Mouse (Mus musculus) midbrain, postnatal 0 days (tissue): ENCODE results near the gene Robo1. TPM values are rescaled to one million over a fixed set of nuclear protein-coding genes. Genes with fewer than 3 reads are reported as not detected.

Experiments used
- ATAC-seq: fragments of 200-750 bp; cut with Nextera tagmentation; 2 replicates; pipeline ENCODE4 v1.8.0; 2017; ENCODE audit warnings: moderate number of reproducible peaks, mild to moderate bottlenecking, moderate TSS enrichment, moderate library complexity; ENCODE audit not compliant: low FRiP score
- DNase-seq: peaks from one replicate; pipeline ENCODE4 v3.0.0-alpha.2; 2015; ENCODE audit warnings: low spot score
- H3K27ac ChIP-seq: fragments of 300-500 bp; sonication (generic); 2 replicates; pipeline ENCODE4 v1.5.1; 2014; ENCODE audit warnings: low read depth, mild to moderate bottlenecking, low read length, mixed read lengths
- H3K27me3 ChIP-seq: fragments of 300-500 bp; sonication (generic); 2 replicates; pipeline ENCODE4 v1.6.1; 2014; ENCODE audit warnings: low read length, control low read depth, mixed read lengths; ENCODE audit not compliant: insufficient read depth
- H3K36me3 ChIP-seq: fragments of 300-500 bp; sonication (generic); 2 replicates; pipeline ENCODE4 v1.6.1; 2014; ENCODE audit warnings: low read length, control low read depth, mixed read lengths; ENCODE audit not compliant: insufficient read depth
- H3K4me1 ChIP-seq: fragments of 300-500 bp; sonication (generic); 2 replicates; pipeline ENCODE4 v1.6.1; 2014; ENCODE audit warnings: mild to moderate bottlenecking, control low read depth, antibody characterized with exemption, low read length, mixed read lengths; ENCODE audit not compliant: insufficient read depth
- H3K4me2 ChIP-seq: fragments of 300-500 bp; sonication (generic); 2 replicates; pipeline ENCODE4 v1.6.1; 2014; ENCODE audit warnings: low read depth, mild to moderate bottlenecking, low read length, mixed read lengths; ENCODE audit not compliant: poor library complexity, severe bottlenecking
- H3K4me3 ChIP-seq: fragments of 300-500 bp; sonication (generic); 2 replicates; pipeline ENCODE4 v1.5.1; 2014; ENCODE audit warnings: low read depth, mild to moderate bottlenecking, low read length, moderate library complexity
- H3K9ac ChIP-seq: fragments of 300-500 bp; sonication (generic); replicated peaks from 2 replicates; pipeline ENCODE4 v1.6.1; 2014; ENCODE audit warnings: mild to moderate bottlenecking, low read length, moderate library complexity, mixed read lengths; ENCODE audit not compliant: poor library complexity, severe bottlenecking
- H3K9me3 ChIP-seq: fragments of 300-500 bp; sonication (generic); 2 replicates; pipeline ENCODE4 v1.6.1; 2016; ENCODE audit warnings: low read length, control low read depth
- CTCF ChIP-seq: IDR thresholded peaks from 2 replicates; pipeline ENCODE4 v1.5.1; 2016; ENCODE audit warnings: antibody characterized with exemption, mild to moderate bottlenecking
- WGBS: fragments of 180-500 bp; shearing (Covaris S2); extraction: QIAGEN DNeasy Blood & Tissue Kit; methylation state at CpG from one replicate; pipeline ENCODE4 v1.1.7; 2014; 5-methylcytosine and 5-hydroxymethylcytosine counted together
- polyA plus RNA-seq: library from polyadenylated mRNA; unstranded; fragments of >200 nt; fragmentation: Nextera tagmentation; extraction: Ambion mirVana; gene quantifications from 2 replicates; pipeline ENCODE4 v1.2.1, GENCODE M21; 2015
- total RNA-seq: library from RNA; depleted of rRNA; stranded (reverse); fragments of >200 nt; gene quantifications from 2 replicates; pipeline ENCODE4 v1.2.3, GENCODE M21; 2014

The Robo1 gene
- total and polyA plus RNA-seq, 2 experiments from 2014 or later: 31.4 to 96.1 TPM

DNA sequence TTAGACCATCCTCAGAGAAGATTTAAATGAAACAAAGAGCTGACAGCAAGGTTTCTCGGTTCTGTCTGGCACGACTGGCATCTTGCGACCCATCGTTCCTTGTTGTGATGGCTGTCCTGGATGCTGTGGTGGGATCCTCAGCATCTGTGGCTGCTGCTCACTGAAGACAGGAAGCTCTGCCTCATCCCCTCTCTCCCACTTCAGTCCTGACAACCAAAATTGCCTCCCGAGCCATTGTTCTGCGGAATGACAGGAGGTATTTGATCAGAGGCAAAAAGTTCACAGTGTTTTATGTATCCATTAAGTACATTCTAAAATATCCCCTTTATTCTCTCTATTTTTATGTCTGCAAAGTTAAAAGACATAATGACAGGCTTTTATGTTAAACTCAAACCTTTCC is 643.9 kb downstream of the Robo1 start:
- ATAC-seq (no peak), DNase-seq (no peak)
- Histone ChIP-seq H3K9me3 (no peaks in the 10 kb centered on the region), H3K27me3 (no peaks in the 10 kb centered on the region), H3K4me2 (no peak overlapping the region), H3K4me3 (no peak overlapping the region), H3K9ac (no peak overlapping the region), H3K4me1 (no peaks in the 10 kb centered on the region), H3K36me3 (no peaks in the 10 kb centered on the region), H3K27ac (no peak overlapping the region)
- TF ChIP-seq CTCF: no peak
- WGBS: 62% methylated on average over 6 of the region's 6 CpGs

DNA sequence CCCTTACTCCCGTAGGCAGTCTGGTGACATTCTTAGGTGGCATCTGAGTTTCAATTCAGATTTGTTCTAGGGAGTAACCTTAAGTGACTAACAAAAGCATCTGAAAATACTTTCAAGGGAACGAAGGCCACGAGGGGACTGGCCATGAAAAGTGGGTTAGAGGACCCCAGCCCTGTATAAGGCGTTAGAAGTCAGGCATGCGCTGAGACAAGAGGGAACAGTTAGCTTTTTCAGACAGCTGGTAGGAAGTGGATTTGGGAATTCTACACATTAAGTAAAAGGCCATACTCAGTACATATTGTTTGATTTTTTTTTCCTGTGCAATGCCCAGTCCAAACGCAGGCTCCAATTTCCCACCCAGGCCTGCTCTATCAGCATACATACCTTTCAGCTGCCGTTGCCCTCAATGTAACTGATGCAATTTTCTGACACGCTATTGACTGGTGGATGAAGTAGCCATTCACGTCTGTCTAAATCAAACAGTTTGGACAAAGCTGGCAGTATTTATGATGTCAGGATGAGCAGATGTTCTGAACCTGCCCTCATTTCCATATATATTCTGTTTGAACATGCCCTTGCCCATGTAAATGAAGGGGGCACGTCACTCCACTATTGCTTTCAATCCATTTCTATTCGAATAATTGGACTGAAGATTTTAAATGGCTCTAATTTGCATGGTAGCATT is 651.1 kb downstream of the Robo1 start:
- ATAC-seq (no peak), DNase-seq (no peak)
- Histone ChIP-seq H3K9me3 (no peaks in the 10 kb centered on the region), H3K27me3 (no peaks in the 10 kb centered on the region), H3K4me3 (no peak overlapping the region), H3K9ac (no peak overlapping the region), H3K27ac (no peak overlapping the region), H3K36me3 (no peaks in the 10 kb centered on the region), H3K4me1 (no peaks in the 10 kb centered on the region), H3K4me2 (no peak overlapping the region)
- 44% methylated on average over 11 of the region's 11 CpGs for WGBS
- TF ChIP-seq CTCF: no peak

DNA sequence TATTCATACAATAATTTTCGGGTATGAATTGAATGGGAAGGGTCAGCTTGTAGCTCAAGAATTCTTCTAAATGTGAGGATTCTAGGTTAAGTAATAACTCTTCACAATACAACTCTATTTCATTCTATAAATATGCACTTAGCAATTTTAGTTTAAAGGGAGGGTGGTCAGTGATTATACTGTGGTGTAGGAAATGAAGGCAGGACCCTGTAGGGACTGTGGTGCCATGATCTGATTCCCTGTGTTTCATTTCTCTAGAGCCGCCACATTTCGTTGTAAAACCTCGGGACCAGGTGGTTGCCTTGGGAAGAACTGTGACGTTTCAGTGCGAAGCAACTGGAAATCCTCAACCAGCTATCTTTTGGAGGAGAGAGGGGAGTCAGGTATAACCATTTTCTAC is 651.7 kb downstream of the Robo1 start:
- H3K4me3 ChIP-seq: no peak overlapping the region
- no peak overlapping the region for H3K27ac ChIP-seq
- no peaks in the 10 kb centered on the region for H3K27me3 ChIP-seq
- WGBS: 84% methylated on average over 6 of the region's 6 CpGs
- H3K36me3 ChIP-seq: no peaks in the 10 kb centered on the region
- TF ChIP-seq CTCF: no peak
- H3K9ac ChIP-seq: no peak overlapping the region
- no peaks in the 10 kb centered on the region for H3K4me1 ChIP-seq
- H3K9me3 ChIP-seq: no peaks in the 10 kb centered on the region
- H3K4me2 ChIP-seq: no peak overlapping the region
- no peak for ATAC-seq
- no peak for DNase-seq

DNA sequence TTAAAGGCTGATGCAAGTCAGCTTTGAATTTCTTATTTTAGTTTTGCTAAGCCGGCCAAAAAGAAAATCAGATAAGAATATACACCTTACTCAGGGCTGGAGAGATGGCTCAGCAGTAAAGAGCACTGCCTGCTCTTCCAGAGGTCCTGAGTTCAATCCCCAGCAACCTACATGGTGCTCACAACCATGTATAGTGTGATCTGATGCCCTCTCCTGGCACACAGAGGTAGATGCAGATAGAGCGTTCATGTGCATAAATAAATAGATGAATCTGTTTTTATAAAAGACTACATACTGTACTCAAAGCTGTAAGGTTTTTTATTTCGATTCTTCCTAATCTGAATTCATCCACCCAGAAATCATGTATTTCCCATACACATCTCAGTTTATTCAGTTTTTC is 655.7 kb downstream of the Robo1 start:
- H3K9me3 ChIP-seq: no peaks in the 10 kb centered on the region
- ATAC-seq (no peak), DNase-seq (no peak)
- no peak overlapping the region for H3K27ac ChIP-seq
- H3K36me3 ChIP-seq: no peaks in the 10 kb centered on the region
- no peak overlapping the region for H3K4me2 ChIP-seq
- no peak overlapping the region for H3K9ac ChIP-seq
- TF ChIP-seq CTCF: peak; percentile 40; the same call in 1 of the 2 replicates
- H3K4me1 ChIP-seq: no peaks in the 10 kb centered on the region
- H3K4me3 ChIP-seq: no peak overlapping the region
- H3K27me3 ChIP-seq: no peaks in the 10 kb centered on the region
- WGBS: 96% methylated on average over 3 of the region's 3 CpGs

DNA sequence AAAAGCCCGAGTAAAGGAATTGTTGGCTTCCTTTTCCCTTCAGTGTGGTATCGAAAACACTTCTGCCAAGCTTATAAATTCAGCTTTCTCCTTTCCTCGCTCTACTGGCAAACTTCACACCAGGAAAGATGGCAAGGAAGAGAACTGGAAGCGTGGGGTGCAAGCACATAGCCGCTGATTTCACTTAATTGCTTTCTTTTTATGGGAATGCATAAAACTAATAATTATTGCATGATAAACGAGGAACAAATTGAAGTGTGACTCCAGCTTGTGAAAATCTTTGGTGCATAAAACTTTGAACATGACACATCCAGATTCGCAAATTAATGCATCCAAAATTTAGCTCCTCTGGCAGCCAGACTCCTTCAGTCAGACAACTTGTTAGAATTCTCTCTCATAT is 659.4 kb downstream of the Robo1 start:
- H3K27ac ChIP-seq: no peak overlapping the region
- ATAC-seq: no peak

DNA sequence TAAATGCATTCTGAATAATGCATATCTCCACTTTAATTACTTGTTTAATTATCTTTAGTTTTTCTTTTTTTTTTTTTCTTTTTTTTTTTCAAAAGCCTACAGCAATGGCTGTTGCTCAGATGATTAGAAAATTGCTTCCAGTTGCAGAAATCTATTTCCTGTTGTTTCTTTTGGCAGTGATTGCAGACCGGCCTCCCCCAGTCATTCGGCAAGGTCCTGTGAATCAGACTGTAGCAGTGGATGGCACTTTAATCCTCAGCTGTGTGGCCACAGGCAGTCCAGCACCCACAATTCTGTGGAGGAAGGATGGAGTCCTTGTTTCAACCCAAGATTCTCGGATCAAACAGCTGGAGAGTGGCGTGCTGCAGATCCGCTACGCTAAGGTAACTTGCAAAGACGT is 661.9 kb downstream of the Robo1 start:
- Histone ChIP-seq H3K4me1 (no peaks in the 10 kb centered on the region), H3K9ac (no peak overlapping the region), H3K36me3 (no peaks in the 10 kb centered on the region), H3K27me3 (no peaks in the 10 kb centered on the region), H3K4me2 (no peak overlapping the region; the same call in 1 of the 2 replicates), H3K27ac (no peak overlapping the region), H3K9me3 (no peaks in the 10 kb centered on the region), H3K4me3 (no peak overlapping the region)
- WGBS: 66% methylated on average over 7 of the region's 7 CpGs
- DNase-seq: no peak
- no peak for TF ChIP-seq CTCF
- no peak for ATAC-seq

More for the DNA sequence above, 659.4 kb downstream of the Robo1 start:
- H3K4me3 ChIP-seq: no peak overlapping the region
- DNase-seq: no peak
- H3K36me3 ChIP-seq: no peaks in the 10 kb centered on the region
- no peak for TF ChIP-seq CTCF
- H3K4me1 ChIP-seq: no peaks in the 10 kb centered on the region
- H3K4me2 ChIP-seq: no peak overlapping the region
- H3K9ac ChIP-seq: no peak overlapping the region
- no peaks in the 10 kb centered on the region for H3K27me3 ChIP-seq
- 80% methylated on average over 7 of the region's 7 CpGs for WGBS
- H3K9me3 ChIP-seq: no peaks in the 10 kb centered on the region
